Mouse (Mus musculus): ENCODE measurements around the gene Xpo4. TPM values are rescaled to one million over a fixed set of nuclear protein-coding genes. Genes with fewer than 3 reads are reported as not detected.
"Not testable (repeated sequence)": the region's sequence is repeated elsewhere in the genome, so short reads cannot be mapped to it uniquely, and the experiment has no call there.

Xpo4 gene
- polyA plus RNA-seq, 1 experiment: 0.72 TPM

DNA sequence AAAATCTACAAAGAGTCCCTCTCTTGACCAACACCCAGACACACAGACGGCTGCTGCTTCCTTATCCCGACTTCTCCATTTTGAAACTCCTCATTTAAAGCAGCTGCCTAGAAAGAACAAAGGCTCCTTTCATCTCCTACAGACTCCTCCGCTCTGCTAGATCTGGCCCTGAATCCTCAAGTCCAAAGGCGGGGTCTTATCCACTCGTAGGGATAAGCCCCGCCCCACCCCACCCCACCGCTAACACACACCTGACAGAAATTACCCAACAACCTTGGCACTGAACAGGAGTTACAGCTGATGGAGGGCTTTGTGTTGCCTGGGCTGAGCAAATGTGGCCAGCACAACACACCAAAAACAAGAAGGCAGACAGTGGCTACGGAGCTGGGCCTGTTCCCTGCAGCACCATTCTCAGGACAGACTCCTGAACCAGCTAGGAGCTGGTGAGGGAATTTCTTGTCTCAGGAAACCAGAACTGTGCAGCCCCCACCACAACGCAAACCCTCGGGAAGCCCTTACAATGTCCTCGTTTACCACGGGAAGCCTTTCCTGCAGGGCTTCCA, 36.8 kb upstream of the Xpo4 start:
- no peak overlapping the region for H3K4me3 ChIP-seq (replicated peaks)
- peaks cover 14% of the 10 kb centered on the region for H3K4me1 ChIP-seq (ENCODE audit: control insufficient read depth)
- no peaks in the 10 kb centered on the region for H3K27me3 ChIP-seq (ENCODE audit: control insufficient read depth)
- H3K36me3 ChIP-seq (ENCODE audit: control insufficient read depth): peaks cover 47% of the 10 kb centered on the region
- TF ChIP-seq GATA1 (IDR thresholded peaks at IDR 0.05; ENCODE audit: low read length): no peak
- TF ChIP-seq TAL1 (IDR thresholded peaks at IDR 0.05; ENCODE audit: low read length): no peak
- no peaks in the 10 kb centered on the region; the same call in 1 of the 2 replicates for H3K9me3 ChIP-seq (ENCODE audit: control insufficient read depth, low read length)

DNA sequence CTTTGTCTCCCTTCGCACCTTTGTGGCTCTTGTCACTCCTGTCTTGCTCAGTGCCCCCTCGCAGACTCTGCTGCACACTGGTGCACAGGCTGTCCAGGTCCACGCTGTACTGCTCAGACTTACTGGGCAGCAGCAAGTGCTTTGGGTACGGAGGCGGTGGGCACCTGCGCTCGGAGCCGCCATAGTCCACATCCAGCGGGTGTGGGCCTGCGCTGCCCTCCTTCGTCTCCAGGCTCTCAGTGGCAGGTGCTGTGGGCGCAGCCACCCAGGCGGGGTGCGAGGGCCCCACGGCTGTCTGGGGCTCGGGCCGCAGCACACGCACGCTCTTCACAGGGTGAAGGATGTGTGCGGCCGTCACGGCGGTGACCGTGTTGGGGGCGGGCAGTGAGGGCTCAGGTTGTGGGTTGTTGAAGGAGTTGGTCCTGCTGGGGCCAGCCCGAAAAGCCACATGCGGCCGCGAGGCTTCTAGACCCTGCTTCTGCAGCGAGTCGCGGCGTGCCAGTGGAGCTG, 34.3 kb upstream of the Xpo4 start:
- no peaks in the 10 kb centered on the region for H3K27me3 ChIP-seq (ENCODE audit: control insufficient read depth)
- H3K36me3 ChIP-seq (ENCODE audit: control insufficient read depth): peaks cover 58% of the 10 kb centered on the region
- H3K4me3 ChIP-seq (replicated peaks): no peak overlapping the region
- H3K9me3 ChIP-seq (ENCODE audit: control insufficient read depth, low read length): no peaks in the 10 kb centered on the region; the same call in 1 of the 2 replicates
- TF ChIP-seq GATA1 (IDR thresholded peaks at IDR 0.05; ENCODE audit: low read length) (no peak), TAL1 (IDR thresholded peaks at IDR 0.05; ENCODE audit: low read length) (no peak)
- H3K4me1 ChIP-seq (ENCODE audit: control insufficient read depth): peaks cover 15% of the 10 kb centered on the region

DNA sequence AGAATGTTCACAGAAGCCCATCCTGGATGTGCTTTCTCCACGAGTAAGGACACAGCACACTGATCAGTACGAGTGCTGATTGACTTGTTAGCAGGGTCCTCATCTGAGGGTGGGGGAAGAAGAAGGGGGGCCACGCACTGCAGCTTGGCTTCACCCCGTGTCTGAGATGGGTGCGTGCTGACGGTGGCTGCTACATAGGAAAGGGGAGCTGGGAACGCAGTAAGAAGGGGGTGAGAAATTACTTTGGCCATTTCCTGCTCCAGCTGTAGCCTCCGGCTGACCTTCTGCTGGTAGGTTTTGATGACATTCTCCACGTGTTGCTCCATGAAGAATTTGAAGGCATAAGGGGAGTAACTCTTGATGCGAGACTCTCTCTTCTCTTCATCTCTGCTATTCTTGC, 33.8 kb upstream of the Xpo4 start:
- Histone ChIP-seq H3K4me1 (ENCODE audit: control insufficient read depth) (peaks cover 20% of the 10 kb centered on the region), H3K27me3 (ENCODE audit: control insufficient read depth) (no peaks in the 10 kb centered on the region), H3K9me3 (ENCODE audit: control insufficient read depth, low read length) (no peaks in the 10 kb centered on the region; the same call in 1 of the 2 replicates), H3K4me3 (replicated peaks) (no peak overlapping the region), H3K36me3 (ENCODE audit: control insufficient read depth) (peaks cover 63% of the 10 kb centered on the region)
- TF ChIP-seq GATA1 (IDR thresholded peaks at IDR 0.05; ENCODE audit: low read length) (no peak), TAL1 (IDR thresholded peaks at IDR 0.05; ENCODE audit: low read length) (no peak)

DNA sequence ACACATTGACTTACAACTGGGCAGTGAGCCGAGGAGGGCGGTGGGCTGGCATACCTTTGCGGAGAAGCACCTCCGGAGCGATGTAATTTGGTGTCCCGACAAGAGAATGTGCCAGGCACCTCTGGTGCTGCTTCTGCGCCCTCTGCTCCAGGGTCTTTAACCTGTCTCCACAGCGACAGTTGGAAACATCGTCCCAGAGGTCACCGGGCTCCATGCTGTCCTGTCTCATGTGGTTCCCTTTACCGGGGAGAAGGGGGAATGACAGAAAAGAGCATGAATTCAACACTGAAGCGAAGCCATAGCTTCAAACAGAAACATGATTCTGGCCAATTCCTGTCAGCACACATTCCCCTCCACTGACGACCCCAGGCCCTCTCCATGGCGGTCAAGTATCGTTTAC, 30.8 kb upstream of the Xpo4 start:
- Histone ChIP-seq H3K4me1 (ENCODE audit: control insufficient read depth) (peaks cover 37% of the 10 kb centered on the region), H3K9me3 (ENCODE audit: control insufficient read depth, low read length) (peaks cover 5% of the 10 kb centered on the region), H3K4me3 (replicated peaks) (no peak overlapping the region), H3K36me3 (ENCODE audit: control insufficient read depth) (peaks cover 78% of the 10 kb centered on the region), H3K27me3 (ENCODE audit: control insufficient read depth) (no peaks in the 10 kb centered on the region)
- no peak for TF ChIP-seq TAL1 (IDR thresholded peaks at IDR 0.05; ENCODE audit: low read length)
- no peak for TF ChIP-seq GATA1 (IDR thresholded peaks at IDR 0.05; ENCODE audit: low read length)

DNA sequence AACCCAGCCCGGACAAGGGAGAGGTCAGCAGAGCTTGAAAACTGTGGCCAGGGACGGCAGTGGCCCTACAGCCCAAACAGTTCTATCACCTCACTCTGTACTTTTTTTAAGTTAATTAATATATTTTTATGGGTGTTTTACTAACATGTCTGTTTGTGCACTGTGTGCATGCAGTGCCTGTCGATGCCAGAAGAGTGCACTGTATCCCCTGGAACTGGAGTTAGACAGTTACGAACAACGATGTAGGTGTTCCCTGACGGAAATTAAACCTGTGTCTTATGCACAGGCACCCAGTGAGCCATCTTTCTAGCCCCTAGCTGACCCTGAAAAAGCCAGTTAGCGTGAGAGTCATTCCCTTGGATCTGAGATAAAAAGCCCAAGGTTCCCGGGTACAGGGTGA, 30.3 kb upstream of the Xpo4 start:
- TF ChIP-seq TAL1 (IDR thresholded peaks at IDR 0.05; ENCODE audit: low read length): no peak
- no peak for TF ChIP-seq GATA1 (IDR thresholded peaks at IDR 0.05; ENCODE audit: low read length)
- peaks cover 5% of the 10 kb centered on the region for H3K9me3 ChIP-seq (ENCODE audit: control insufficient read depth, low read length)

DNA sequence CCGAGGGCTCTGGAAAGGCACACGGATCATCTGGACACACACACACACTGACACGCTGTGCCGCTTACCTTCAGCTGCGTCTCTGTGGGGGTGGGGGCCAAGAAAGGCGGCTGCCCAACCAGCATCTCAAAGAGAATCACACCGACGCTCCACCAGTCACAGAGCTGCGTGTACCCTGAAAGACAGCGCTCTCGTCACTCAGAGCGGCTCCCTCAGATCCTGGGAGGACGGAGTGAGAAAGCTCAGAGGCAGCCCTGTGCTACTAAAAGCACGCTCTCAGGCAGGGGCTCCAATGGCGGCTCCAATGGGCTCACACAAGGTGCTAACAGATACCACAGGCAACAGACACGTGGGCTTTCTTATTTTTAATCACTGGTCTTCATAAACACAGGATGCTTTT, 29.0 kb upstream of the Xpo4 start:
- H3K4me1 ChIP-seq (ENCODE audit: control insufficient read depth): peaks cover 51% of the 10 kb centered on the region
- no peak overlapping the region for H3K4me3 ChIP-seq (replicated peaks)
- H3K36me3 ChIP-seq (ENCODE audit: control insufficient read depth): peaks cover 75% of the 10 kb centered on the region
- TF ChIP-seq TAL1 (IDR thresholded peaks at IDR 0.05; ENCODE audit: low read length) (no peak), GATA1 (IDR thresholded peaks at IDR 0.05; ENCODE audit: low read length) (no peak)
- no peaks in the 10 kb centered on the region for H3K27me3 ChIP-seq (ENCODE audit: control insufficient read depth)
- H3K9me3 ChIP-seq (ENCODE audit: control insufficient read depth, low read length): peaks cover 5% of the 10 kb centered on the region

More for the DNA sequence above, 30.3 kb upstream of the Xpo4 start:
- Histone ChIP-seq H3K27me3 (ENCODE audit: control insufficient read depth) (no peaks in the 10 kb centered on the region), H3K4me1 (ENCODE audit: control insufficient read depth) (peaks cover 43% of the 10 kb centered on the region), H3K4me3 (replicated peaks) (no peak overlapping the region), H3K36me3 (ENCODE audit: control insufficient read depth) (peaks cover 81% of the 10 kb centered on the region)

DNA sequence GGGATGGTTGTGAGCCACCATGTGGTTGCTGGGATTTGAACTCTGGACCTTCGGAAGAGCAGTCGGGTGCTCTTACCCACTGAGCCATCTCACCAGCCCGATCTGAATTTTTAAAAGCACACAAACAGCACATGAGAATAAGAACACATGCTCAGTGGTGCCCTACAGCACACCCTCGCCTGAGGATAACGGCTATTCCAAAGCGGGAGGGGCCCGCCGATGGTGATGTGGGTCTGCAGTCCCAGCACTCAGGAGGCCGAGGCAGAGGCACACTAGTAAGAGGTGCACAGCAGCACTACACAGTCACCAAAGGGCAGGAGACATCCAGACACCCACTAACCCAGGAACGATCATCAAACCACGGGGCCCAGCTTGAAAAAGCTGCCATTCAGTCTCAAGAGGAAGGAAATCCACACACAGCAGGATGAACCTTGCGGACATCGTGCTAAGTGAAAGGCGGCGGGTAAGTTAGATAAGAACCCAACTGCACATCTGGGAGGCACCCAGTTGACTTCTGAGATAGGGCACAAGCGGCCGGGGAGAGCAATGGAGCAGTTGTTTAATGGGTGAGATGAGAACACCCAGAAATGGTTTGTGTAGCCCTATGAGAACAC, 27.4 kb upstream of the Xpo4 start:
- no peaks in the 10 kb centered on the region for H3K27me3 ChIP-seq (ENCODE audit: control insufficient read depth)
- peaks cover 59% of the 10 kb centered on the region for H3K4me1 ChIP-seq (ENCODE audit: control insufficient read depth)
- TF ChIP-seq TAL1 (IDR thresholded peaks at IDR 0.05; ENCODE audit: low read length): peak; percentile 54; the same call in 2 of the 3 replicates
- peak; percentile 62 for TF ChIP-seq GATA1 (IDR thresholded peaks at IDR 0.05; ENCODE audit: low read length)
- peaks cover 69% of the 10 kb centered on the region for H3K36me3 ChIP-seq (ENCODE audit: control insufficient read depth)
- H3K9me3 ChIP-seq (ENCODE audit: control insufficient read depth, low read length): peaks cover 5% of the 10 kb centered on the region
- peak overlapping the region; percentile 64 for H3K4me3 ChIP-seq (replicated peaks)

DNA sequence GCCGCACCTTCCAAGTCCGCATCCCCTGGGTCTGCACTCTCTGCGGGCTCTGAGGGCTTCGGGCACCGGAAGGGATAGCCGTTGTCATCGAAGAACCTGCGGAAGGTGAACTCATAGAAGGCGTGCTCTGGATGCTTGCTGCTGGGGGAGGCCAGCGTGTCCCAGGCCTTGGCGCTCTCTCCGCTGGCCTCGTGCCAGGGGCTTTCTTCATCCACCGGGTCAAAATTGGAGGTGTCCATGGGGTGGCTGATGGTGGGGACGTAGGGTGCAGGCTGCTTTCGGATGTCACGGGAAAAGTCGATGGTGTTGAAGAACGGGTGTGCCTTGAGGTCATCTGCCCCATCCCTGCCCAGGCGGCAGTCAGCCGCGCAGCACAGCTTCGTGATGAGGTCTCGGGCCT, 26.1 kb upstream of the Xpo4 start:
- Histone ChIP-seq H3K36me3 (ENCODE audit: control insufficient read depth) (peaks cover 60% of the 10 kb centered on the region), H3K9me3 (ENCODE audit: control insufficient read depth, low read length) (peaks cover 5% of the 10 kb centered on the region), H3K4me1 (ENCODE audit: control insufficient read depth) (peaks cover 61% of the 10 kb centered on the region), H3K4me3 (replicated peaks) (no peak overlapping the region), H3K27me3 (ENCODE audit: control insufficient read depth) (no peaks in the 10 kb centered on the region)
- TF ChIP-seq TAL1 (IDR thresholded peaks at IDR 0.05; ENCODE audit: low read length) (no peak), GATA1 (IDR thresholded peaks at IDR 0.05; ENCODE audit: low read length) (no peak)

DNA sequence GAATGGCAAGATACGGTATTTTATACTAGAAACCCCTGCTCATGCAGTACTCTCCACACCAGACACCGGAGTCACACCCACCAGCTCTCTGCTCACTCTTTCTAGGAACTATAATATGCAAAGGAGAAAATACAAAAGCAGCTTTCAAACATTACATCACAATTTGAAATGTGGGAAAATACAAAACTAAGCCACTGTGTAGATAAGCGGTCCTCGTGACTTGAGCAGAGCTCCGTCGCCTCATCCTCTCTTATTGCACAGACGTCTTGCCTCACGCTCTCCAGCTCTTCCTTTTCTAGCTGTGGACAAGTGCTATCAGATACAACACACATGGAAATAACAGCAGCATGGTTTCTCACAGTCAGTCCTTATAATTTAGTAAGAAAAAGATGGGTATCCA, 25.5 kb upstream of the Xpo4 start:
- peaks cover 61% of the 10 kb centered on the region for H3K4me1 ChIP-seq (ENCODE audit: control insufficient read depth)
- peaks cover 54% of the 10 kb centered on the region for H3K36me3 ChIP-seq (ENCODE audit: control insufficient read depth)
- H3K9me3 ChIP-seq (ENCODE audit: control insufficient read depth, low read length): peaks cover 5% of the 10 kb centered on the region
- no peak overlapping the region for H3K4me3 ChIP-seq (replicated peaks)
- TF ChIP-seq TAL1 (IDR thresholded peaks at IDR 0.05; ENCODE audit: low read length) (no peak), GATA1 (IDR thresholded peaks at IDR 0.05; ENCODE audit: low read length) (no peak)
- no peaks in the 10 kb centered on the region for H3K27me3 ChIP-seq (ENCODE audit: control insufficient read depth)

DNA sequence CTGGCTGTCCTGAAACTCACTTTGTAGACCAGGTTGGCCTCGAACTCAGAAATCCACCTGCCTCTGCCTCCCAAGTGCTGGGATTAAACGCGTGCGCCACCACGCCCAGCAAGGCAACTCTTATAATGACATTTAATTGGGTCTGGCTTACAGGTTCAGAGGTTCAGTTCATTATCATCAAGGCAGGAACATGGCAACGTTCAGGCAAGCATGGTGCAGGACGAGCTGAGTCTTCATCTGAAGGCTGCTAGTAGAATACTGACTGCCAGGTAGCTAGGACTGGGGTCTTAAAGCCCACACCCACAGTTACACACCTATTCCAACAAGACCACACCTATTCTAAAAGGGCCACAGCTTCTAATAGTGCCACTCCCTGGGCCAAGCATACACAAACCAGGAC, 22.8 kb upstream of the Xpo4 start:
- not testable (repeated sequence) for H3K4me3 ChIP-seq (replicated peaks)

More for the DNA sequence above, 22.8 kb upstream of the Xpo4 start:
- not testable (repeated sequence) for H3K9me3 ChIP-seq (ENCODE audit: control insufficient read depth, low read length); H3K27me3 ChIP-seq (ENCODE audit: control insufficient read depth)
- Histone ChIP-seq H3K36me3 (ENCODE audit: control insufficient read depth) (peaks cover 30% of the 10 kb centered on the region), H3K4me1 (ENCODE audit: control insufficient read depth) (peaks cover 48% of the 10 kb centered on the region)

All from erythroblast, embryonic 14.5 days (primary cell).